17 mouse cellular contexts compared by ENCODE assay signal in genomic region chr7:15960691-15961090, GRCm38 (mm10). TPM values are rescaled to one million over a fixed set of nuclear protein-coding genes. Genes with fewer than 3 reads are reported as not detected.
DNase-seq lines count a peak whose midpoint lies in the region; ATAC-seq and TF ChIP-seq lines count a peak whose summit lies in the region.
"Had no signal": no experiment of that assay in that cellular context is flagged by ENCODE, and none has a peak within 500 bp of the region (broad histone marks: within the 10 kb centered on the region; RNA-seq: fewer than 3 reads in every experiment).

No protein-coding gene starts in this region.

- no peak overlapping the region for H3K9ac ChIP-seq in lung, postnatal 0 days (replicated peaks; ENCODE audit: low read depth)
- no peak overlapping the region for H3K9ac ChIP-seq in forebrain, embryonic 12.5 days
- H3K9ac ChIP-seq: forebrain, postnatal 0 days; hindbrain, embryonic 13.5 days; liver, postnatal 0 days; midbrain, embryonic 13.5 days; neural tube, embryonic 12.5 days had no signal

- H3K4me2 ChIP-seq in lung, postnatal 0 days (replicated peaks; ENCODE audit: low read depth, low read length) = no peak overlapping the region
- no peak overlapping the region for H3K4me2 ChIP-seq in forebrain, embryonic 12.5 days
- H3K4me2 ChIP-seq: hindbrain, embryonic 13.5 days; midbrain, embryonic 13.5 days; neural tube, embryonic 12.5 days had no signal

- DNase-seq in heart, adult 8-10 months (ENCODE audit: low spot score) = peak; percentile 57
- no peak for DNase-seq in heart, embryonic 10.5 days (ENCODE audit: low spot score)
- DNase-seq in lung, postnatal 0 days (ENCODE audit: low spot score) = peak; percentile 69
- DNase-seq in lung, postnatal 25 days (ENCODE audit: low spot score) = no peak
- peak; percentile 64 for DNase-seq in adipocyte (ENCODE audit: low spot score)
- DNase-seq in retina, postnatal 1 day = peak; percentile 89
- no peak for DNase-seq in right cerebral cortex, postnatal 4 days
- DNase-seq: cerebellum, adult 11 months; forebrain, postnatal 0 days; gastrocnemius, postnatal 36 days; kidney, adult 2 months; liver, postnatal 0 days; thymus, adult 18-20 months had no signal

- no peaks in the 10 kb centered on the region for H3K27me3 ChIP-seq in heart, embryonic 10.5 days (ENCODE audit: insufficient read depth, poor library complexity, severe bottlenecking)
- H3K27me3 ChIP-seq in lung, postnatal 0 days (replicated peaks; ENCODE audit: insufficient read depth, low read length) = no peaks in the 10 kb centered on the region
- H3K27me3 ChIP-seq in forebrain, embryonic 12.5 days = 0 out of 2 replicates have a peak, but pooled peaks cover 4% of the 10 kb centered on the region
- H3K27me3 ChIP-seq: neural tube, embryonic 12.5 days had no signal

- H3K4me3 ChIP-seq in heart, embryonic 10.5 days = no peak overlapping the region
- H3K4me3 ChIP-seq in lung, postnatal 0 days (ENCODE audit: low read depth, low read length) = no peak overlapping the region
- H3K4me3 ChIP-seq in forebrain, embryonic 12.5 days (replicated peaks) = no peak overlapping the region
- H3K4me3 ChIP-seq: hindbrain, embryonic 13.5 days; midbrain, embryonic 13.5 days; neural tube, embryonic 12.5 days had no signal

- peak; percentile 9 for ATAC-seq in lung, postnatal 0 days
- ATAC-seq in forebrain, embryonic 12.5 days (ENCODE audit: low FRiP score) = no peak
- ATAC-seq: liver, postnatal 0 days; midbrain, embryonic 13.5 days had no signal

- 45% methylated on average over 4 of the region's 4 CpGs for WGBS in heart, embryonic 10.5 days
- WGBS in lung, postnatal 0 days = 28% methylated on average over 4 of the region's 4 CpGs
- WGBS in forebrain, embryonic 12.5 days = 23% methylated on average over 4 of the region's 4 CpGs

- peaks cover 28% of the 10 kb centered on the region for H3K36me3 ChIP-seq in heart, embryonic 10.5 days
- H3K36me3 ChIP-seq in lung, postnatal 0 days (ENCODE audit: insufficient read depth, low read length) = peaks cover 14% of the 10 kb centered on the region; the same call in 1 of the 2 replicates
- no peaks in the 10 kb centered on the region for H3K36me3 ChIP-seq in forebrain, embryonic 12.5 days (replicated peaks)
- H3K36me3 ChIP-seq: midbrain, embryonic 13.5 days; neural tube, embryonic 12.5 days had no signal

- no peaks in the 10 kb centered on the region for H3K9me3 ChIP-seq in heart, embryonic 10.5 days
- H3K9me3 ChIP-seq in lung, postnatal 0 days (ENCODE audit: low read length) = no peaks in the 10 kb centered on the region
- H3K9me3 ChIP-seq in forebrain, embryonic 12.5 days = no peaks in the 10 kb centered on the region
- H3K9me3 ChIP-seq: hindbrain, embryonic 13.5 days; midbrain, embryonic 13.5 days; neural tube, embryonic 12.5 days had no signal

- H3K27ac ChIP-seq in heart, embryonic 10.5 days = no peak overlapping the region
- peak overlapping the region; percentile 81 for H3K27ac ChIP-seq in lung, postnatal 0 days (ENCODE audit: low read length)
- H3K27ac ChIP-seq in forebrain, embryonic 12.5 days = no peak overlapping the region
- H3K27ac ChIP-seq: hindbrain, embryonic 13.5 days; midbrain, embryonic 13.5 days; neural tube, embryonic 12.5 days had no signal

- TF ChIP-seq CTCF in lung, postnatal 0 days (IDR thresholded peaks at IDR 0.05) = no peak

- peak; percentile 52; the same call in 1 of the 2 replicates for TF ChIP-seq EP300 in lung, postnatal 0 days (IDR thresholded peaks at IDR 0.05)

- peaks cover 48% of the 10 kb centered on the region for H3K4me1 ChIP-seq in heart, embryonic 10.5 days
- H3K4me1 ChIP-seq in lung, postnatal 0 days (ENCODE audit: insufficient read depth, low read depth, low read length) = peaks cover 45% of the 10 kb centered on the region
- peaks cover 10% of the 10 kb centered on the region for H3K4me1 ChIP-seq in forebrain, embryonic 12.5 days

RNA-seq across cellular contexts. Expression of gene Ehd2, which starts 6.7 kb away (rescaled TPM):
- total RNA-seq in heart, adult 8-10 months (2022) = 10 to 100 TPM; 54.4 to 95.0 (median 82.9) TPM
- 22.1 and 26.2 TPM in 2 replicates for polyA plus RNA-seq in heart, embryonic 10.5 days (2016; fragmentation: Nextera tagmentation; extraction: Ambion mirVana)
- 92.2 and 113 TPM in 2 replicates for polyA plus RNA-seq in lung, postnatal 0 days (2015; fragmentation: Nextera tagmentation; extraction: Ambion mirVana)
- 6.6 and 7.6 TPM in 2 replicates for polyA plus RNA-seq in forebrain, embryonic 12.5 days (2016; fragmentation: Nextera tagmentation; extraction: Ambion mirVana)

RNA-seq across cellular contexts. Expression of gene Nop53, which starts 14.8 kb away (rescaled TPM):
- total RNA-seq in heart, adult 8-10 months (2022) = 100 to 1,000 TPM; 121 to 147 (median 136) TPM
- polyA plus RNA-seq in heart, embryonic 10.5 days (2016; fragmentation: Nextera tagmentation; extraction: Ambion mirVana) = 136 and 152 TPM in 2 replicates
- polyA plus RNA-seq in lung, postnatal 0 days (2015; fragmentation: Nextera tagmentation; extraction: Ambion mirVana) = 196 and 204 TPM in 2 replicates
- 165 and 169 TPM in 2 replicates for polyA plus RNA-seq in forebrain, embryonic 12.5 days (2016; fragmentation: Nextera tagmentation; extraction: Ambion mirVana)

RNA-seq across cellular contexts. Expression of gene Selenow, which starts 38.5 kb away (rescaled TPM):
- total RNA-seq in heart, adult 8-10 months (2022) = 100 to 1,000 TPM; 183 to 219 (median 204) TPM
- polyA plus RNA-seq in heart, embryonic 10.5 days (2016; fragmentation: Nextera tagmentation; extraction: Ambion mirVana) = 750 and 752 TPM in 2 replicates
- polyA plus RNA-seq in lung, postnatal 0 days (2015; fragmentation: Nextera tagmentation; extraction: Ambion mirVana) = 552 and 558 TPM in 2 replicates
- polyA plus RNA-seq in forebrain, embryonic 12.5 days (2016; fragmentation: Nextera tagmentation; extraction: Ambion mirVana) = 1,130 and 1,137 TPM in 2 replicates

Comparison
In these comparisons a context has a peak if more than half of its experiments do, and no peak if none do; other contexts are left out.
1. DNase-seq: peak in heart, adult 8-10 months (single experiment), lung, postnatal 0 days (single experiment), adipocyte (single experiment) and retina, postnatal 1 day (single experiment); none in heart, embryonic 10.5 days (single experiment), lung, postnatal 25 days (single experiment) and right cerebral cortex, postnatal 4 days (single experiment).